Mouse (Mus musculus) brain, embryonic 18.5 days (tissue): Measurements from ENCODE around the gene Pcp4.

Source experiments
- DNase-seq: peaks from one replicate; pipeline ENCODE4 v3.0.0-alpha.2; 2012; ENCODE audit warnings: low read depth, low spot score

The Pcp4 gene

DNA sequence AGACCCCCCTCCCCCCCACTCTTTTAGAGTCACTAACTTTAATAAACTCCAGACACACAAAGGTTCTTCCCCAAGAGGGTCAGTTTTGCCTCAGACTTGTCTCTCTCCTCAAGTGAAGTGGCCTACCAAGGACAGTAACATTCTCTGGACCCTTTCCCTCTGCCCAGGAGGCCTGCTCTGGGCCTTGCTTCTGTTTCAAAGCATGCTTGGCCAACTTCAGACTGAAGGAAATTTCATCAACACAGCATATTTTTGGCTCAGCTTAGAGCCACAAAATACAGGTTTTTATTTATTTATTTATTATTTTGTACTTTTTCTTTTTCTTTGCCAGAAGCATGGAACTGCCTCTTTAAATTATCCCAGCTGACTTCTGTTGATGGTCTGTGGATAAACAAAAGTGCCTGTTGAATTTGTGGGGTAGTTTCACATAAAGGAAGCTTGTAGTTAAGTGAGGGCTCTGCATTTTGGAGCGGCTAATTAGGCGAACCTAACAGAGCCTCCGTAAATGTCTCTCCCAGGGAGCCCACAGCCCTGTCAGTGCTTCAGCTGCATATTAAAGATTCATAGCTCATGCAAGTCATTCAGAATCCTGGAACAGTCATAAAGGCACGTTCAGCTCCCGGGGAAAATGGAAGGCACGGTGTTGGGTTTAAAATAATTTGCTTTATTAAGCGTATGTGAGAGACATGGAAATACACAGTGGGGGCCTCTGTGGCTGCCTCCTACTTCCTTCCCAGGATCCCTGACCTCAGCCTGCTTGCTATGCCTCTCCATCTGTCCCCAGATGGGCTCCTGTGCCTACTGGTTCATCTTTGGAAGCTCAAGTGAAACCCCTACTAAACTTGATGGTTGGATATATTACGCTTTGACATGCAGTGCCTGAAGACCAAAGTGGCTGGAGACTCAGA is 96.2 kb downstream of the Pcp4 start:
- no peak for DNase-seq

DNA sequence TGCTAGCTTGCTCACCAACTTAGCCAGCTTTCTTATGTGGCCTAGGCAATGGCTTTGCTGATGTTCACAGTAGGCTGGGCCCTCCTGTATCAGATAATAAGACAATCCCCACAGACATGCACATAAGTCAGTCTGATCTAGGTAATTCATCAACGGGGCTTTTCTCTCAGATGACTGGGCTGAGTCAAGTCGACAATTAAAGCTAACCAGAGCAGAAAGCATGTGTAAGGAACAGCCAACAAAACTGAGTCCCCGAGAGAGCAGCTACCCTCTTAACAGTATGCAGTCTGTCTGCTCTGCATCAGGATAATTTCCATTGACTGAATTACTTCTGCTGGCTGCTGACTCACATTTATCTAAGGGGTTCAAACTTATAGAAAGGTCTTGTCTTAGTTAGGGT is 100.0 kb downstream of the Pcp4 start:
- DNase-seq: no peak
